Mouse (Mus musculus): ENCODE results near the gene Glrx. TPM values are rescaled to one million over a fixed set of nuclear protein-coding genes. Genes with fewer than 3 reads are reported as not detected.
A peak's percentile ranks its signal among the peaks of the same experiment; 100 is the strongest.

The Glrx gene
- total and polyA plus RNA-seq, 3 experiments, result 3.7 to 89.2 (median 40.9) TPM

GRCm38 (mm10) chr13:75876592-75876991 lies 36.9 kb downstream of the Glrx start:
- TF ChIP-seq TAL1 (conservative IDR thresholded peaks at IDR 0.05; ENCODE audit: low read depth, low read length) (no peak), GATA1 (IDR thresholded peaks at IDR 0.05; ENCODE audit: borderline replicate concordance, low read length) (no peak), POLR2AphosphoS5 (IDR thresholded peaks at IDR 0.05; ENCODE audit: insufficient replicate concordance, low read depth, low read length) (no peak), CTCF (IDR thresholded peaks at IDR 0.05; ENCODE audit: low read depth, low read length) (no peak), GATA2 (IDR thresholded peaks at IDR 0.05; ENCODE audit: borderline replicate concordance, low read depth, low read length) (no peak)
- DNase-seq (ENCODE audit: low spot score), result no peak
- Histone ChIP-seq H3K36me3 (replicated peaks) (peaks cover 5% of the 10 kb centered on the region), H3K27me3 (ENCODE audit: insufficient read depth, low read length) (no peaks in the 10 kb centered on the region), H3K4me3 (ENCODE audit: low read depth, low read length) (no peak overlapping the region), H3K4me1 (ENCODE audit: insufficient read depth, low read depth, low read length) (peaks cover 12% of the 10 kb centered on the region), H3K9me3 (replicated peaks) (no peaks in the 10 kb centered on the region)
- no peak for ATAC-seq (ENCODE audit: extremely low read depth, insufficient number of reproducible peaks, low FRiP score, poor library complexity, severe bottlenecking)

- Histone ChIP-seq H3K27me3 (ENCODE audit: insufficient read depth, low read length) (no peaks in the 10 kb centered on the region), H3K36me3 (replicated peaks) (peaks cover 3% of the 10 kb centered on the region), H3K9me3 (replicated peaks) (no peaks in the 10 kb centered on the region), H3K4me3 (ENCODE audit: low read depth, low read length) (no peak overlapping the region), H3K4me1 (ENCODE audit: insufficient read depth, low read depth, low read length) (peaks cover 7% of the 10 kb centered on the region)
- DNase-seq (ENCODE audit: low spot score) (peak; percentile 21), ATAC-seq (ENCODE audit: extremely low read depth, insufficient number of reproducible peaks, low FRiP score, poor library complexity, severe bottlenecking) (no peak; the same call in 1 of the 2 replicates)
- TF ChIP-seq CTCF (IDR thresholded peaks at IDR 0.05; ENCODE audit: low read depth, low read length) (peak; percentile 23; the same call in 1 of the 2 replicates), TAL1 (conservative IDR thresholded peaks at IDR 0.05; ENCODE audit: low read depth, low read length) (no peak), GATA1 (IDR thresholded peaks at IDR 0.05; ENCODE audit: borderline replicate concordance, low read length) (no peak)
Measured at GRCm38 (mm10) chr13:75877907-75878306, 38.2 kb downstream of the Glrx start.

GRCm38 (mm10) chr13:75879756-75880155 lies 40.1 kb downstream of the Glrx start:
- no peaks in the 10 kb centered on the region for H3K27me3 ChIP-seq (ENCODE audit: insufficient read depth, low read length)
- no peak for ATAC-seq (ENCODE audit: extremely low read depth, insufficient number of reproducible peaks, low FRiP score, poor library complexity, severe bottlenecking)
- H3K36me3 ChIP-seq (replicated peaks), result peaks cover 10% of the 10 kb centered on the region
- no peak overlapping the region for H3K4me3 ChIP-seq (ENCODE audit: low read depth, low read length)
- no peaks in the 10 kb centered on the region for H3K9me3 ChIP-seq (replicated peaks)
- DNase-seq (ENCODE audit: low spot score), result no peak
- no peak for TF ChIP-seq GATA2 (IDR thresholded peaks at IDR 0.05; ENCODE audit: borderline replicate concordance, low read depth, low read length)
- TF ChIP-seq TAL1 (conservative IDR thresholded peaks at IDR 0.05; ENCODE audit: low read depth, low read length), result no peak
- TF ChIP-seq GATA1 (IDR thresholded peaks at IDR 0.05; ENCODE audit: borderline replicate concordance, low read length), result no peak
- no peak for TF ChIP-seq POLR2AphosphoS5 (IDR thresholded peaks at IDR 0.05; ENCODE audit: insufficient replicate concordance, low read depth, low read length)
- TF ChIP-seq CTCF (IDR thresholded peaks at IDR 0.05; ENCODE audit: low read depth, low read length), result no peak
- H3K4me1 ChIP-seq (ENCODE audit: insufficient read depth, low read depth, low read length), result peaks cover 3% of the 10 kb centered on the region

GRCm38 (mm10) chr13:75880501-75880900 lies 40.8 kb downstream of the Glrx start:
- H3K27me3 ChIP-seq (ENCODE audit: insufficient read depth, low read length), result no peaks in the 10 kb centered on the region
- DNase-seq (ENCODE audit: low spot score) (no peak), ATAC-seq (ENCODE audit: extremely low read depth, insufficient number of reproducible peaks, low FRiP score, poor library complexity, severe bottlenecking) (no peak)
- no peaks in the 10 kb centered on the region; the same call in 1 of the 2 replicates for H3K4me1 ChIP-seq (ENCODE audit: insufficient read depth, low read depth, low read length)
- no peak for TF ChIP-seq CTCF (IDR thresholded peaks at IDR 0.05; ENCODE audit: low read depth, low read length)
- TF ChIP-seq POLR2AphosphoS5 (IDR thresholded peaks at IDR 0.05; ENCODE audit: insufficient replicate concordance, low read depth, low read length), result no peak
- TF ChIP-seq GATA2 (IDR thresholded peaks at IDR 0.05; ENCODE audit: borderline replicate concordance, low read depth, low read length), result no peak
- no peak for TF ChIP-seq TAL1 (conservative IDR thresholded peaks at IDR 0.05; ENCODE audit: low read depth, low read length)
- TF ChIP-seq GATA1 (IDR thresholded peaks at IDR 0.05; ENCODE audit: borderline replicate concordance, low read length), result no peak
- H3K9me3 ChIP-seq (replicated peaks), result no peaks in the 10 kb centered on the region
- H3K4me3 ChIP-seq (ENCODE audit: low read depth, low read length), result no peak overlapping the region
- peaks cover 10% of the 10 kb centered on the region for H3K36me3 ChIP-seq (replicated peaks)

GRCm38 (mm10) chr13:75883792-75884191 lies 44.1 kb downstream of the Glrx start:
- no peak for DNase-seq (ENCODE audit: low spot score)
- Histone ChIP-seq H3K4me3 (ENCODE audit: low read depth, low read length) (no peak overlapping the region), H3K4me1 (ENCODE audit: insufficient read depth, low read depth, low read length) (no peaks in the 10 kb centered on the region), H3K9me3 (replicated peaks) (no peaks in the 10 kb centered on the region), H3K36me3 (replicated peaks) (peaks cover 8% of the 10 kb centered on the region), H3K27me3 (ENCODE audit: insufficient read depth, low read length) (no peaks in the 10 kb centered on the region)
- TF ChIP-seq GATA2 (IDR thresholded peaks at IDR 0.05; ENCODE audit: borderline replicate concordance, low read depth, low read length) (no peak), CTCF (IDR thresholded peaks at IDR 0.05; ENCODE audit: low read depth, low read length) (no peak), POLR2AphosphoS5 (IDR thresholded peaks at IDR 0.05; ENCODE audit: insufficient replicate concordance, low read depth, low read length) (no peak), TAL1 (conservative IDR thresholded peaks at IDR 0.05; ENCODE audit: low read depth, low read length) (no peak), GATA1 (IDR thresholded peaks at IDR 0.05; ENCODE audit: borderline replicate concordance, low read length) (no peak)
- ATAC-seq (ENCODE audit: extremely low read depth, insufficient number of reproducible peaks, low FRiP score, poor library complexity, severe bottlenecking), result no peak

GRCm38 (mm10) chr13:75891868-75892267 lies 52.2 kb downstream of the Glrx start:
- ATAC-seq (ENCODE audit: extremely low read depth, insufficient number of reproducible peaks, low FRiP score, poor library complexity, severe bottlenecking), result no peak
- no peaks in the 10 kb centered on the region for H3K27me3 ChIP-seq (ENCODE audit: insufficient read depth, low read length)
- no peaks in the 10 kb centered on the region for H3K36me3 ChIP-seq (replicated peaks)
- TF ChIP-seq TAL1 (conservative IDR thresholded peaks at IDR 0.05; ENCODE audit: low read depth, low read length), result no peak
- TF ChIP-seq CTCF (IDR thresholded peaks at IDR 0.05; ENCODE audit: low read depth, low read length), result no peak
- TF ChIP-seq GATA1 (IDR thresholded peaks at IDR 0.05; ENCODE audit: borderline replicate concordance, low read length), result no peak
- TF ChIP-seq GATA2 (IDR thresholded peaks at IDR 0.05; ENCODE audit: borderline replicate concordance, low read depth, low read length), result no peak
- TF ChIP-seq POLR2AphosphoS5 (IDR thresholded peaks at IDR 0.05; ENCODE audit: insufficient replicate concordance, low read depth, low read length), result no peak
- DNase-seq (ENCODE audit: low spot score), result no peak
- H3K4me3 ChIP-seq (ENCODE audit: low read depth, low read length), result no peak overlapping the region
- peaks cover 9% of the 10 kb centered on the region for H3K4me1 ChIP-seq (ENCODE audit: insufficient read depth, low read depth, low read length)
- H3K9me3 ChIP-seq (replicated peaks), result no peaks in the 10 kb centered on the region

Measured in G1E (cell line).